Mouse (Mus musculus) embryo, embryonic 11 days (tissue): ENCODE data around the gene Rad23b.
"Not testable (repeated sequence)": the region's sequence is repeated elsewhere in the genome, so short reads cannot be mapped to it uniquely, and the experiment has no call there.

ENCODE experiments used
- DNase-seq: peaks from one replicate; pipeline ENCODE4 v3.0.0-alpha.2; 2015

Gene Rad23b

GRCm38 (mm10) chr4:55349452-55350218, at the start of gene Rad23b:
TSS of gene Rad23b (plus strand) at chr4:55350043.
- peak; percentile 99 for DNase-seq

GRCm38 (mm10) chr4:55304121-55304520, 45.7 kb upstream of the Rad23b start:
- DNase-seq = no peak

GRCm38 (mm10) chr4:55306636-55307035, 43.2 kb upstream of the Rad23b start:
- no peak for DNase-seq

- DNase-seq = no peak
Measured at GRCm38 (mm10) chr4:55316726-55317125, 33.1 kb upstream of the Rad23b start.

DNA sequence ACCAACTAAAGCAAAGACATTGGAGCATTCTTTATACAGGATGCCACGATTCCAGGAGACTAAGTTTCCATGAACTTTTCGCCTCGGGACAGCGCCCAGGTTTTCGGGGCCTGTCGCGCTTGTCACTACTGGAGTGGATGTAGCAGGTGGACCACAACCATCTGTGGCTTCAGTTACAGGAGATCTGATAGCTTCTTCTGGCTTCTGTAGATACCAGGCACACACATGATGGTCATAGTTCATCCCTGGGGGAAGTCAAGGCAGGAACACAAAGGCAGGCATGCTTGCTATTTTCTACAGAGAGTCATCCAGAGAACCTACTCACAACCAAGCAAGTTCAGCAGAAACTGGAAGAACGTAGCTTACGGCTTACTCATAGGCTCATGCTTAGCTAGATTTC, 31.5 kb upstream of the Rad23b start:
- DNase-seq = not testable (repeated sequence)

GRCm38 (mm10) chr4:55325786-55326518, 23.9 kb upstream of the Rad23b start:
- DNase-seq = no peak

GRCm38 (mm10) chr4:55327508-55327907, 22.3 kb upstream of the Rad23b start:
- no peak for DNase-seq

DNA sequence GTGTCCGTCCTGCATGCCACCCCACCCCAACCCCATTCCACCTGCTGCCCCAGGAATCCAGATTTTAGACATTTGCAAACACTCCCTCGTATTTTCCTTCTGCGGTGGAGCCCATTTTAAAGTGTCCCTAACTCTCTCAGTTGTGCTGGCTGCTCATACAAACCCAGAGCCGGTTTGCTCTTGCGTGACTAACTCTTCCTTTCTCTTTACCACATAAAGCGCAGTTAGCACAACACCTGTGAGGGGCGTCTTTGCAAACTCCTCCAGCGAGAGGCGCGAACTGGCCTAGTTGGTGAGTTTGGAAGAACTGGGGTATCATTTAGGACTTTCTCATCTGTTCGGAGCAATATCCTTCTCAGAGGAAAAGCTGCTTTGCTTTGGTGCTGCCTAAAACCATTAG, 21.4 kb upstream of the Rad23b start:
- DNase-seq = no peak

- DNase-seq = not testable (repeated sequence)
Measured at GRCm38 (mm10) chr4:55328928-55329327, 20.9 kb upstream of the Rad23b start.

DNA sequence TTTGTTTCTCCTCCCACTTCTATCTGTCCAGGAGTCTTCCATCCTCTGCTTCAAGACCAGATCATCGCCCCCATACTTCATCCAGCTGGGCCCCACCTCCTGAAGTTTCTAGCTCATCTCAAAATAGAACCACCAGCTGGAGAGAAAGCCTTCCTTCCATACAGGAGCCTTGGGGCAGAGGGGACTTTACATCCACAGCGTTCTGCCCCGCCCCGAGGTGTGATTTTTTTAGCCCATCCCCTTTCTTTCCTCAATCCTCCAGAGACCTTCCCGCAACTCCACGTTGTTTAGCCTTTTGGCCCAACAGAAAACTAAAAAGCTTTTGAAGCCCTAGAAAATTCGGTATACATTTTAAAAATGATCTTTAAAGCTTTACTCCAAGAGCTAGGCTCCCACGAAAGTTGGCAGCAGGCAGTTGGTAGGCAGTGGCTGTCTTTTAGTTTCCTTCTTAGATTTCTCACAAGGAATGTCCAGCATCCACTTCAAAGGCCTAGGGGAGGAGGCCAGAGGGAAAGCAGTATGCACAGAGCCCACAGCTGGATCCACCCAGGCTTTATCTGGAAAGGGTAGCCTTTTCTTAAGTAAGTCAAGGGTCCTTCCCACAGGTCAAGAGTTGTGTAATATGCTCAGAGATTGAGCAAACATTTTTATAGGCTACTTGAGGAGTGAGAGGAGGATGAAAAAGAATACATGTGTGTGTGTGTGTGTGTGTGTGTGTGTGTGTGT, 20.1 kb upstream of the Rad23b start:
- DNase-seq = no peak

GRCm38 (mm10) chr4:55335030-55335770, 14.6 kb upstream of the Rad23b start:
- no peak for DNase-seq

DNA sequence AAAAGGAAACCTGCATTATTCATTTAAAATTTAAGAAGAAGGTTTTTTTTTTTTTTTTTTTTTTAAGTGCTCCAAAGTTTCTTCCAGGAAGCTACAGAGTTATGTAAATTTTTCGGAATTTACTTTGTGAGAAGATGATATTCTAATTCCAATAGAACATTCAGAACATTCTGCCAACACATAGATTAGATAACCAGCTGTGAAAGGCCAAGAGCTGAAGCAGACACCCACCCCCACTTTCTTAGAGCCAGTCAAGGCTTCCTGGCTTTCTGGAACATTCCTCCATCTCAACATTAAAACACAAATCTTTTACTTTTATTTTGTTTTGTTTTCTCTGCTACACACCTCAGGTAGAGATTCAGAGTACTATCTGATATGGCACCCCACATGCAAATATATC, 10.9 kb upstream of the Rad23b start:
- DNase-seq = no peak

- DNase-seq = no peak
Measured at GRCm38 (mm10) chr4:55339388-55339787, 10.5 kb upstream of the Rad23b start.

DNA sequence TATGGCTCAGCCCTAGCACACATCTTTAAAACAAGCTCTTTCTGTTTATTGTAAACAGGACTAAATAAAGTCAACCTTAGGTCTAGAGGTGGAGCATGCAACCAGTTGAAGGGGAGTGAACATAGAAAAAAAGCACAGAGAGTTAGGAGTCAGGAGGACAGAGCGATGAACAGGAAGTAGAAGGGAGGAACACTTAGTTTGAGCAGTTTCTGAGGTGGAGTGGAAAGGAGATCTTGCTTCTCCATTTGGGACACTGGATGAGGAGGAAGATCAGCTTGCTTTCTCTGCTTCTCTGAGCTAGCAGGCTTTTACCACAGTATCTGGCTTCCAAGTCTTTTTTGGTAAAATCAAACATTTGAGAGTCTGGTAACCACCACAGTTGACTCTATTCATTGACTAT, 8.0 kb upstream of the Rad23b start:
- DNase-seq = no peak

- no peak for DNase-seq
Measured at GRCm38 (mm10) chr4:55342602-55343001, 7.2 kb upstream of the Rad23b start.

DNA sequence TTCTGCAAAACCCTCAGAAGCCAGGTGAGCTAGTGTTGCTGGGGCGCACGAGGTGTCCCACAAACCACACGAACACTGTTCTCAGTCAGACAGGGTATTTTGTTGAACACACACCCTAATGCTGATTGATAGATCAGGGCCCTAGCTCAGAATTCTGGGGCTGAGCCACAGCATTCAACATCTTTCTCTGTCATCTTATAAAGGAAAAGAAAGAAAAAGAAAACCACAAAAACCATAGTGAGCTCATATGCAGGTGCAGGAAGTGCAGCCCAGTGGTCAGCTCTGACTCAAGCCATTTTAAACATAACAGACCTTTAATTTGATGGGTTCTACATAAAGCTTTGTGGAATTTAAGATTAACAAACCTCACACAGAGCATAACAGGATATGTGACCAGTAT, 6.6 kb upstream of the Rad23b start:
- DNase-seq = no peak

GRCm38 (mm10) chr4:55348759-55349451, 938 bp upstream of the Rad23b start:
- no peak for DNase-seq

- peak; percentile 72 for DNase-seq
Measured at GRCm38 (mm10) chr4:55350219-55350931, 532 bp downstream of the Rad23b start.

- DNase-seq = no peak
Measured at GRCm38 (mm10) chr4:55351037-55351436, 1.2 kb downstream of the Rad23b start.

DNA sequence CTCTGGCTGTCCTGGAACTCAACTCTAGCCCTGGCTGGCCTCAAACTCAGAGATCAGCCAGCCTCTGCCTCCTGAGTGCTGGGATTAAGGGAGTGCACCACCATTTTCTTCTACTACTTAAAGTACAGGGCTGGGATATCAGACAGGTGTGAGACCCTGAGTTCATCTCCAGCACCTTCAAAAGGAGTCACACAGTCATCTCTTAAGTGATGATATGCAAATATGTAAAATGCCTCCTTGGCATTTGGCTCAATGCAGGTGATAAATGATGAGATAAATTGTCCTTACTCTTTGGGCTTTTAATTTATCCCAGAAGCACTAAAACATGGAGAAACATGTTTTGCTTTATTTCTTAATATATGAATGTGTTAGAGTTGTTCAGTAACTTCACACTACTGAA, 2.0 kb downstream of the Rad23b start:
- DNase-seq = no peak

DNA sequence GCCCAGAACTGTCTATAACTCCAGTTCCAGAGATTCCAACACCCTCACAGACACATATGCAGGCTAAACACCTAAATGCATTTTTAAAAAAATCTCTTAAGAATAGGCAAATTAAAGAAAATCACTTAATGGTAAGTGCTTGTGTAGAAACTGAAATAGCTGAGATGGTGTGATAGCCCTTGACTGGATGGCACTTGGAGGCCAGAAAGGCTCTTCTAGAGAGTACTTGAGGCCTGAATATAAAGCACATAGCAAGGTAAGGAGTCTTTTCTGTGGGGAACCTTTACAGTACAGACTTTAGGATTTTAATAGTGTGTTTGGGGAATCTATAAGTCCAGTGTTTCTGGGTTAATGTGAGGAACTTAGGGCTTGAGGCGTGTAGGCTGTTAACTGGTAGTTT, 4.2 kb downstream of the Rad23b start:
- DNase-seq = no peak

- no peak for DNase-seq
Measured at GRCm38 (mm10) chr4:55355845-55356244, 6.0 kb downstream of the Rad23b start.
